Mouse (Mus musculus) heart, embryonic 16.5 days (tissue): ENCODE results near the gene Cpxm1. TPM values are rescaled to one million over a fixed set of nuclear protein-coding genes. Genes with fewer than 3 reads are reported as not detected.
A peak's percentile ranks its signal among the peaks of the same experiment; 100 is the strongest.
"Not testable (repeated sequence)": the region's sequence is repeated elsewhere in the genome, so short reads cannot be mapped to it uniquely, and the experiment has no call there.

Experiments
- ATAC-seq: fragments of 200-750 bp; cut with Nextera tagmentation; replicated peaks from 2 replicates; pipeline ENCODE4 v1.8.0; 2017; ENCODE audit warnings: moderate number of reproducible peaks; ENCODE audit not compliant: insufficient read depth, low FRiP score; ENCODE audit errors: extremely low read depth
- H3K27ac ChIP-seq: fragments of 300-500 bp; sonication (generic); 2 replicates; pipeline ENCODE4 v1.5.1; 2014; ENCODE audit warnings: mild to moderate bottlenecking, low read length, control low read depth, moderate library complexity
- H3K27me3 ChIP-seq: fragments of 300-500 bp; sonication (generic); 2 replicates; pipeline ENCODE4 v1.6.1; 2014; ENCODE audit warnings: low read length, mixed read lengths; ENCODE audit not compliant: control insufficient read depth, insufficient read depth
- H3K36me3 ChIP-seq: fragments of 300-500 bp; sonication (generic); 2 replicates; pipeline ENCODE4 v1.6.1; 2014; ENCODE audit not compliant: control insufficient read depth, insufficient read depth
- H3K4me1 ChIP-seq: fragments of 300-500 bp; sonication (generic); 2 replicates; pipeline ENCODE4 v1.6.1; 2014; ENCODE audit warnings: low read length, mixed read lengths; ENCODE audit not compliant: control insufficient read depth, insufficient read depth
- H3K4me2 ChIP-seq: fragments of 300-500 bp; sonication (generic); 2 replicates; pipeline ENCODE4 v1.6.1; 2014; ENCODE audit warnings: low read depth, mild to moderate bottlenecking, control low read depth, low read length
- H3K4me3 ChIP-seq: fragments of 300-500 bp; sonication (generic); 2 replicates; pipeline ENCODE4 v1.5.1; 2014; ENCODE audit warnings: mild to moderate bottlenecking, control low read depth, low read length
- H3K9ac ChIP-seq: fragments of 300-500 bp; sonication (generic); 2 replicates; pipeline ENCODE4 v1.6.1; 2014; ENCODE audit warnings: low read length, control low read depth
- H3K9me3 ChIP-seq: fragments of 300-500 bp; sonication (generic); replicated peaks from 2 replicates; pipeline ENCODE4 v1.6.1; 2016; ENCODE audit warnings: low read length; ENCODE audit not compliant: control insufficient read depth
- WGBS: fragments of 180-500 bp; shearing (Covaris S2); extraction: QIAGEN DNeasy Blood & Tissue Kit; methylation state at CpG from one replicate; pipeline ENCODE4 v1.1.7; 2014; 5-methylcytosine and 5-hydroxymethylcytosine counted together
- polyA plus RNA-seq: library from polyadenylated mRNA; unstranded; fragments of >200 nt; fragmentation: Nextera tagmentation; extraction: Ambion mirVana; gene quantifications from 2 replicates; pipeline ENCODE4 v1.2.1, GENCODE M21; 2015

Cpxm1 gene
- polyA plus RNA-seq, 1 experiment from 2014 or later = 27.2 TPM

- H3K9ac ChIP-seq = no peak overlapping the region
- no peak overlapping the region for H3K4me2 ChIP-seq
- whole genome bisulfite sequencing = 74% methylated on average over 2 of the region's 2 CpGs
- no peaks in the 10 kb centered on the region for H3K27me3 ChIP-seq
- no peak for ATAC-seq
- H3K9me3 ChIP-seq = no peaks in the 10 kb centered on the region
- no peaks in the 10 kb centered on the region for H3K36me3 ChIP-seq
- H3K4me3 ChIP-seq = no peak overlapping the region
- H3K27ac ChIP-seq = no peak overlapping the region
- H3K4me1 ChIP-seq = no peaks in the 10 kb centered on the region
Measured at GRCm38 (mm10) chr2:130388796-130389195, 8.6 kb downstream of the Cpxm1 start.

- no peak overlapping the region for H3K4me3 ChIP-seq
- no peak overlapping the region for H3K27ac ChIP-seq
- 61% methylated on average over 1 of the region's 1 CpGs for WGBS
- H3K4me2 ChIP-seq = no peak overlapping the region
- H3K36me3 ChIP-seq = no peaks in the 10 kb centered on the region
- H3K4me1 ChIP-seq = no peaks in the 10 kb centered on the region
- no peak overlapping the region for H3K9ac ChIP-seq
- no peak for ATAC-seq
- peaks cover 2% of the 10 kb centered on the region; the same call in 1 of the 2 replicates for H3K27me3 ChIP-seq
- no peaks in the 10 kb centered on the region for H3K9me3 ChIP-seq
Measured at GRCm38 (mm10) chr2:130386212-130386611, 11.2 kb downstream of the Cpxm1 start.

- no peak overlapping the region for H3K4me3 ChIP-seq
- H3K9me3 ChIP-seq = no peaks in the 10 kb centered on the region
- peaks cover 2% of the 10 kb centered on the region; the same call in 1 of the 2 replicates for H3K27me3 ChIP-seq
- no peak overlapping the region for H3K4me2 ChIP-seq
- 70% methylated on average over 6 of the region's 6 CpGs for WGBS
- H3K9ac ChIP-seq = no peak overlapping the region
- no peak overlapping the region for H3K27ac ChIP-seq
- H3K4me1 ChIP-seq = no peaks in the 10 kb centered on the region
- no peaks in the 10 kb centered on the region for H3K36me3 ChIP-seq
- no peak for ATAC-seq
Measured at GRCm38 (mm10) chr2:130383895-130384294, 13.5 kb downstream of the Cpxm1 start.

GRCm38 (mm10) chr2:130383205-130383604 is 14.2 kb downstream of the Cpxm1 start:
- no peak for ATAC-seq

GRCm38 (mm10) chr2:130374951-130375350 is 22.4 kb downstream of the Cpxm1 start:
- Histone ChIP-seq H3K4me2 (no peak overlapping the region), H3K27me3 (no peaks in the 10 kb centered on the region; the same call in 1 of the 2 replicates), H3K4me1 (no peaks in the 10 kb centered on the region), H3K36me3 (no peaks in the 10 kb centered on the region), H3K27ac (no peak overlapping the region), H3K9me3 (no peaks in the 10 kb centered on the region), H3K4me3 (no peak overlapping the region), H3K9ac (no peak overlapping the region)
- WGBS = 66% methylated on average over 4 of the region's 4 CpGs
- no peak for ATAC-seq

More at GRCm38 (mm10) chr2:130383205-130383604, 14.2 kb downstream of the Cpxm1 start:
- Histone ChIP-seq H3K4me1 (no peaks in the 10 kb centered on the region), H3K9ac (no peak overlapping the region), H3K9me3 (no peaks in the 10 kb centered on the region), H3K4me2 (no peak overlapping the region), H3K4me3 (no peak overlapping the region), H3K36me3 (no peaks in the 10 kb centered on the region), H3K27ac (no peak overlapping the region), H3K27me3 (peaks cover 2% of the 10 kb centered on the region; the same call in 1 of the 2 replicates)
- WGBS = 56% methylated on average over 3 of the region's 3 CpGs

GRCm38 (mm10) chr2:130373026-130373425 is 24.3 kb downstream of the Cpxm1 start:
- WGBS = 13% methylated on average over 1 of the region's 1 CpGs
- not testable (repeated sequence) for H3K4me2 ChIP-seq, H3K9me3 ChIP-seq, H3K27me3 ChIP-seq, H3K4me3 ChIP-seq, H3K4me1 ChIP-seq, H3K36me3 ChIP-seq, H3K27ac ChIP-seq, ATAC-seq, H3K9ac ChIP-seq

GRCm38 (mm10) chr2:130367386-130367785 is 30.0 kb downstream of the Cpxm1 start:
- Histone ChIP-seq H3K27me3 (peaks cover 17% of the 10 kb centered on the region), H3K4me2 (no peak overlapping the region), H3K36me3 (no peaks in the 10 kb centered on the region), H3K9ac (no peak overlapping the region), H3K4me3 (no peak overlapping the region), H3K27ac (no peak overlapping the region), H3K9me3 (no peaks in the 10 kb centered on the region), H3K4me1 (0 out of 2 replicates have a peak, but pooled peaks cover 4% of the 10 kb centered on the region)
- 45% methylated on average over 4 of the region's 4 CpGs for WGBS
- no peak for ATAC-seq

GRCm38 (mm10) chr2:130365211-130366094 is 31.9 kb downstream of the Cpxm1 start:
- Histone ChIP-seq H3K9me3 (no peaks in the 10 kb centered on the region), H3K27ac (no peak overlapping the region), H3K27me3 (peaks cover 35% of the 10 kb centered on the region), H3K4me2 (peak overlapping the region; percentile 77), H3K4me3 (peak overlapping the region; percentile 59), H3K9ac (peak overlapping the region; percentile 69), H3K36me3 (no peaks in the 10 kb centered on the region), H3K4me1 (0 out of 2 replicates have a peak, but pooled peaks cover 4% of the 10 kb centered on the region)
- WGBS = 5% methylated on average over 30 of the region's 30 CpGs
- ATAC-seq = peak; percentile 60; the same call in 1 of the 2 replicates

GRCm38 (mm10) chr2:130362511-130363026 is 34.8 kb downstream of the Cpxm1 start:
- 0 out of 2 replicates have a peak, but pooled peaks cover 4% of the 10 kb centered on the region for H3K4me1 ChIP-seq
- no peaks in the 10 kb centered on the region for H3K36me3 ChIP-seq
- ATAC-seq = peak; percentile 46; the same call in 1 of the 2 replicates
- H3K27me3 ChIP-seq = peaks cover 57% of the 10 kb centered on the region
- H3K27ac ChIP-seq = no peak overlapping the region
- no peak overlapping the region for H3K4me2 ChIP-seq
- no peaks in the 10 kb centered on the region for H3K9me3 ChIP-seq
- no peak overlapping the region for H3K4me3 ChIP-seq
- no peak overlapping the region for H3K9ac ChIP-seq
- WGBS = 2% methylated on average over 14 of the region's 14 CpGs
